Mouse (Mus musculus): ENCODE data around the gene Aicda. TPM values are rescaled to one million over a fixed set of nuclear protein-coding genes. Genes with fewer than 3 reads are reported as not detected.
"Not testable (repeated sequence)": the region's sequence is repeated elsewhere in the genome, so short reads cannot be mapped to it uniquely, and the experiment has no call there.

Aicda gene
- 0.05 TPM in 1 of 2 replicates, not detected in the other for polyA plus RNA-seq (2016; fragmentation: Nextera tagmentation; extraction: Ambion mirVana)

DNA sequence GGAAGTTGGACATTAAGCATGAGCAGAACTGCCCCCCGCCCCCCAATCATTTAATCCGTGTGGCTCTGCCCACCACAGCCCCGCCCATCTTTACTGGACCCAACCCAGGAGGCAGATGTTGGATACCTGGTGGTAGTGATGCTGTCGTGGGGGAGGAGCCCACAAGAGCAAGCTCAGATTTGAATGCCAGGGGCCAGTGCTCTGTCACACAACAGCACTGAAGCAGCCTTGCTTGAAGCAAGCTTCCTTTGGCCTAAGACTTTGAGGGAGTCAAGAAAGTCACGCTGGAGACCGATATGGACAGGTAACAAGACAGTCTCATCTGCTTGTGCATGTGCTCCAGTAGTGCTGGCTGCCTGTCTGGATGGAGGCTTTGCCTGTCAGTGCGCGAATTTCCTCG, at the start of gene Aicda:
TSS of gene Aicda (plus strand) at position 196 of the 400 bp plus-strand sequence.
- Histone ChIP-seq H3K4me3 (no peak within 1 kb of the TSS), H3K36me3 (no peaks in the 10 kb centered on the region), H3K27me3 (replicated peaks) (peaks cover 19% of the 10 kb centered on the region; the same call in 1 of the 2 replicates), H3K27ac (no peak within 1 kb of the TSS), H3K4me1 (no peaks in the 10 kb centered on the region), H3K9me3 (replicated peaks) (no peaks in the 10 kb centered on the region), H3K4me2 (no peak within 1 kb of the TSS), H3K9ac (no peak within 1 kb of the TSS)
- ATAC-seq: no peak
- WGBS (ENCODE audit: insufficient replicate concordance): 39% methylated on average over 9 of the region's 9 CpGs

DNA sequence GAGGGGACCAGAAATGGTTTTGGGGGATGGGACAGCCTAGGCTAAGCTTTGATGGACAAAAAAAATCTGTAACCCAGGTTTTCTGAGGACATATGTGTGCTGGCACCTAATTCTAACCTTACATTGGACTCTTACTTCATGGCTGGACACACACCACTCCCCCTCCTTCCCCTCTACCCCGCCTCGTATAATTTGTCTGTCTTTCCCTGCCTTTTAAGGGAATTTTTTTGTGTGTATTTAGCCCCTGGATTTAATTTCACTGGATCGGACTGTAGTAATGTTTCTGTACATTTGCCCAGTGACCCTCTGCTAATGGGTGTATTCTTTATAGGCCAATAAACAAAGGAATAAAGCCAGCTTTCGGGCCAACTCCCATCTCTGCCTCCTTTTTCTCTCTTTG, 48.6 kb upstream of the Aicda start:
- Histone ChIP-seq H3K4me3 (no peak overlapping the region), H3K36me3 (no peaks in the 10 kb centered on the region), H3K27ac (no peak overlapping the region), H3K9ac (no peak overlapping the region), H3K4me2 (no peak overlapping the region), H3K4me1 (no peaks in the 10 kb centered on the region), H3K27me3 (replicated peaks) (peaks cover 7% of the 10 kb centered on the region), H3K9me3 (replicated peaks) (no peaks in the 10 kb centered on the region)
- WGBS (ENCODE audit: insufficient replicate concordance): 72% methylated on average over 4 of the region's 4 CpGs
- ATAC-seq: no peak

GRCm38 (mm10) chr6:122505545-122505944, 48.1 kb upstream of the Aicda start, which contains the start of gene Mfap5:
TSS of gene Mfap5 (plus strand) at chr6:122505845.
- Histone ChIP-seq H3K36me3 (no peaks in the 10 kb centered on the region), H3K4me3 (no peak within 1 kb of the TSS), H3K4me2 (no peak within 1 kb of the TSS), H3K4me1 (no peaks in the 10 kb centered on the region), H3K27ac (no peak within 1 kb of the TSS), H3K9me3 (replicated peaks) (no peaks in the 10 kb centered on the region), H3K27me3 (replicated peaks) (peaks cover 7% of the 10 kb centered on the region), H3K9ac (no peak within 1 kb of the TSS)
- ATAC-seq: no peak
- WGBS (ENCODE audit: insufficient replicate concordance): 61% methylated on average over 3 of the region's 3 CpGs

DNA sequence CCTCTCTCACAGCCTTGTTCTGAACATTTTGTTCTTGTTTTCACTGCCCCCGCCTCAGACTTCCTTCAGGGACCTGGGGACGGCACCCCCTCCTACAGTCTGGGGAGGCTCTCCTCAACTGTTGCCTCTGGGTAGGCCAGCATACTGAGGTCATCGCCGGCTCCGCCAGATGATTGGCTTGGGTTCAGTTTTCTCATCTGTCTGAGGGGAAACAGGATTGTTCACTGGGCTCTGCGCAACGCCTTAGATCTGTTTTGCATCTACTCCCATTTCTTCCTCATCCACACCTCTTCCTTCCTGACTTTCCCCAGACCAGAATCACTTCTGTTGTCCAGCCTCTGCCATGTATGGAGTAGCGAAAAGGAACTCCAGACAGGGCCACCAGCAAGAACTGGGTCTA, 45.1 kb upstream of the Aicda start:
- Histone ChIP-seq H3K27me3 (replicated peaks) (no peaks in the 10 kb centered on the region), H3K4me1 (no peaks in the 10 kb centered on the region), H3K36me3 (no peaks in the 10 kb centered on the region), H3K9ac (no peak overlapping the region), H3K27ac (no peak overlapping the region), H3K9me3 (replicated peaks) (no peaks in the 10 kb centered on the region), H3K4me3 (no peak overlapping the region), H3K4me2 (no peak overlapping the region)
- no peak for ATAC-seq
- 57% methylated on average over 8 of the region's 8 CpGs for WGBS (ENCODE audit: insufficient replicate concordance)

DNA sequence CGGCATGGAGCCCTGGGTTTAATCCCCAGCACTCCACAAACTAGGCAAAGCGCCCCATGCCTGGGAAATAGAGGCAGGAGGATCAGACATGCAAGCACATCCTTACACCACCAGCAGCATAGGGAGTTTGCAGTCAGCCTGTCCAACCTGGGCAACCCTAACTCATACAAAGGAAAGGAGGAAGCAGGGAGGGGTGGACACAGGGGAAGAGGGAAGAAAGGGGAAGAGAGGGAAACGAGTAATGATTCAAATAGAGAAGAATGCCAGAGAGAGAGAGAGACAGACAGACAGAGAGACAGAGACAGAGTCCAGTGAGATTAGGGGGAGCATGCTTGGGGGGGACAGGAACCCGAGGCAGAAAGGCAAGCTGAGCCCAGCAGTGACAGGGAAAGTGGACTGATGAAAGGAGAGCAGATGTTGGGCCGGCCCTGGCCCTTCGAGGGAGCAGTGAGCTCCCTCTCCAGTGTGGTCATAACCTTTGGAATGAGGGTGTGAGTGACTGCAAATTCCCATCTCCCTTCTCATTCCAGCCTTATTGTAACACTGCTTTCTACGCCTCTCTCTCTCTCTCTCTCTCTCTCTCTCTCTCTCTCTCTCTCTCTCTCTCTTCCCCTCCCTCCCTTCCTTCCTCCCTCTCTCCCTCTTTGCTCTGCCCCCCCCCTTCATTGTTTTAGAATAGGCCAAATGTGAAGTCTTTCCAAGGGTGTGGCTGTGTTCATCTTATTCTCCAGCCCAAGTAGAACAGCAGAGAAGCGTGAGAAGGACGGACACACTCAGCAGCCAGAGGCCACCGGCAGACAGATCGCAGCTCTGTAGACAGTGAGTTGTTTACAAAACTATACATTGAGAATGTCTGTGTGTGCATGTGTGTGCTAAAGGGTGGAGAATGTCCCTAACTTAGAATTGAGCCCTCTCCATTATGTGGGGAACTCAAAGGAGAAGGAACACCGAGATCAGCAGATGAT, 40.4 kb upstream of the Aicda start:
- no peak for ATAC-seq
- Histone ChIP-seq H3K27me3 (replicated peaks) (no peaks in the 10 kb centered on the region), H3K9me3 (replicated peaks) (no peaks in the 10 kb centered on the region), H3K4me1 (no peaks in the 10 kb centered on the region), H3K9ac (no peak overlapping the region), H3K36me3 (no peaks in the 10 kb centered on the region), H3K4me3 (no peak overlapping the region), H3K4me2 (no peak overlapping the region), H3K27ac (no peak overlapping the region)
- WGBS (ENCODE audit: insufficient replicate concordance): 53% methylated on average over 11 of the region's 12 CpGs

DNA sequence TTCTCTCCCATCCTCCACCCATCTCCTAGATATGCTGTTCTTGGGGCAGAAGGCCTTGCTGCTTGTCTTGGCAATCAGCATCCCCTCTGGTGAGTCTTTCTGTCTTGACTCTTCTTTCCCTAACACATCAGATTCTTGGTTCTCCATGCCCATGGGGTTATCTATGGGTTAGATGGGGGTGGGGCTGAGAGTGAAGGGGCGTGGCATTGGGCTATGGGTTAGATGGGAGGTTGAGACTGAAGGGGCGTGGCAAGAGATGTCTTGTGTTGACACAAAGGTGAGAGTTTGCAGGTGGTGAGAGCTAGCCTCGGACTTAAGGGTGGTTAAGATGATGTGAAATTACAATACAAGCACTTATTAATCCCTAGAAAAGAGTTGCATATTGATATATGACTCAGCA, 39.3 kb upstream of the Aicda start:
- Histone ChIP-seq H3K4me2 (no peak overlapping the region), H3K9ac (no peak overlapping the region), H3K36me3 (no peaks in the 10 kb centered on the region), H3K27me3 (replicated peaks) (no peaks in the 10 kb centered on the region), H3K4me1 (no peaks in the 10 kb centered on the region), H3K27ac (no peak overlapping the region), H3K4me3 (no peak overlapping the region), H3K9me3 (replicated peaks) (no peaks in the 10 kb centered on the region)
- 44% methylated on average over 3 of the region's 3 CpGs for WGBS (ENCODE audit: insufficient replicate concordance)
- no peak for ATAC-seq

GRCm38 (mm10) chr6:122515762-122516161, 37.8 kb upstream of the Aicda start:
- not testable (repeated sequence) for H3K4me1 ChIP-seq; H3K4me3 ChIP-seq; H3K9ac ChIP-seq; H3K9me3 ChIP-seq (replicated peaks); H3K27ac ChIP-seq; ATAC-seq; H3K4me2 ChIP-seq; H3K36me3 ChIP-seq; H3K27me3 ChIP-seq (replicated peaks)
- WGBS (ENCODE audit: insufficient replicate concordance): 68% methylated on average over 2 of the region's 2 CpGs

DNA sequence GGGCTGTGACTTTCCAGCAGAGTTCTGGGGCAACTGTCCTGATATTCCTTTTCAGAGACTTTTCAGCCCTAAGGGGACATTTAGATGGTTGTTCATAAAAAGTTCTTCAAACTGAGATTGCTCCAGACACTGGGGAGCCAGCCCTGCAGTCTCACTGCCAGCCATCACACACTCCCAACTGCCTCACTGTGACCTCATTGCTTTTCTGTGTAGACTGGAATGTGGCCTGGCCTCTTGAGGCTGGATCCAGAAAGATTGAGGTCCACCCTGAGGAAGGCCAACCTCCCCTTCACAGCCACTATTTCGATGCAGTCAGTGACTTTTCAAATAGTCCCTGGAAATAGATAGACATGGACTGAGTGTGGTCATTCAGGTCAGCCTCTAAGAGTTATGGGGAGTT, 35.9 kb upstream of the Aicda start:
- Histone ChIP-seq H3K4me1 (no peaks in the 10 kb centered on the region), H3K4me2 (no peak overlapping the region), H3K4me3 (no peak overlapping the region), H3K27me3 (replicated peaks) (no peaks in the 10 kb centered on the region), H3K9ac (no peak overlapping the region), H3K36me3 (no peaks in the 10 kb centered on the region), H3K27ac (no peak overlapping the region), H3K9me3 (replicated peaks) (no peaks in the 10 kb centered on the region)
- no peak for ATAC-seq
- 59% methylated on average over 1 of the region's 1 CpGs for whole genome bisulfite sequencing (ENCODE audit: insufficient replicate concordance)

DNA sequence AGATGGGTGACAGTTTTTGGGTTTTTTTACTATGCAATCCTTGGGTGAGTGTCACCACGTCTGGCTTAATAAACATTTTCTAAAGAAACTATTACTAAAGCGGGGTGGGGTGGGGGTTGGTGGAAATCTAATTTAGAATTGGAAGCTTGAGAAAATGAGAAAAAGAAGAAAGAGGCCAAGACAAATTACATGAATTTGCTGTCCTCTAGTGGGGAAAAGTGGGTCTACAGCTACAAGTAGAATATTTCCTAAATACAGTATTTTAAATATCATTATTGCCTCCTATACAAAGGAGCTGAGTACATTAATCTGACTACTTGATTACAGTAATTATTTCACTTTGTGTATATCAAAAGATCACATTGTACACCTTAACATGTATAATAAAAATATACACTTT, 34.2 kb upstream of the Aicda start:
- ATAC-seq: no peak
- H3K4me3 ChIP-seq: no peak overlapping the region
- WGBS (ENCODE audit: insufficient replicate concordance): 33% methylated on average over 2 of the region's 2 CpGs
- H3K4me2 ChIP-seq: no peak overlapping the region
- H3K36me3 ChIP-seq: no peaks in the 10 kb centered on the region
- H3K9ac ChIP-seq: no peak overlapping the region
- H3K9me3 ChIP-seq (replicated peaks): no peaks in the 10 kb centered on the region
- no peak overlapping the region for H3K27ac ChIP-seq
- no peaks in the 10 kb centered on the region for H3K4me1 ChIP-seq
- no peaks in the 10 kb centered on the region for H3K27me3 ChIP-seq (replicated peaks)

DNA sequence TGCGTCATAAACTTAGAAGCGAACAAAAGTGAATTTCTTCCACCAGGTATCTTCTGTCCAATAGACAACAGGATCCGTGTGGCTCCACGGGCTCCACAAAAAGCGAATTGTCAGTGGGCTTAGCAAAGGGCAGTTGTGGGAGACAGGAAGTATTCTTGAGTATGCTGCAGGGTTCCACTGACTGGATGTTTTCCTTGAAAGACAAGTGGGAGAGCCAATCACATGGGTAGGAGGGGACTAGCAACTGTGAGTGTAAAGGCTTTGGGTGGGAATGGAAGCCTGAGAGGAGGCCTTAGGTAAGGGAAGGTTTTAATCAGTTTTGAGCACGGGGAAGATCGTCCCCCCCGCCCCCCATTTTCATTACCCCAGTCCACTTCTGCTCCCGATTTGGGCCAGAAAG, 31.0 kb upstream of the Aicda start:
- peaks cover 5% of the 10 kb centered on the region; the same call in 1 of the 2 replicates for H3K27me3 ChIP-seq (replicated peaks)
- no peak for ATAC-seq
- no peak overlapping the region for H3K27ac ChIP-seq
- H3K9me3 ChIP-seq (replicated peaks): no peaks in the 10 kb centered on the region
- no peak overlapping the region for H3K9ac ChIP-seq
- no peak overlapping the region for H3K4me3 ChIP-seq
- no peaks in the 10 kb centered on the region for H3K4me1 ChIP-seq
- no peak overlapping the region for H3K4me2 ChIP-seq
- H3K36me3 ChIP-seq: no peaks in the 10 kb centered on the region
- 58% methylated on average over 9 of the region's 9 CpGs for WGBS (ENCODE audit: insufficient replicate concordance)

- WGBS (ENCODE audit: insufficient replicate concordance): 70% methylated on average over 8 of the region's 8 CpGs
- Histone ChIP-seq H3K36me3 (no peaks in the 10 kb centered on the region), H3K4me3 (no peak overlapping the region), H3K9ac (no peak overlapping the region), H3K4me2 (no peak overlapping the region), H3K27me3 (replicated peaks) (peaks cover 8% of the 10 kb centered on the region; the same call in 1 of the 2 replicates), H3K9me3 (replicated peaks) (no peaks in the 10 kb centered on the region), H3K27ac (no peak overlapping the region), H3K4me1 (no peaks in the 10 kb centered on the region)
- no peak for ATAC-seq
These were observed 30.3 kb upstream of the Aicda start for GRCm38 (mm10) chr6:122523289-122523688.

- WGBS (ENCODE audit: insufficient replicate concordance): 18% methylated on average over 12 of the region's 12 CpGs
- H3K9ac ChIP-seq: no peak overlapping the region
- no peak overlapping the region for H3K4me3 ChIP-seq
- no peaks in the 10 kb centered on the region for H3K4me1 ChIP-seq
- H3K9me3 ChIP-seq (replicated peaks): no peaks in the 10 kb centered on the region
- H3K27ac ChIP-seq: no peak overlapping the region
- no peaks in the 10 kb centered on the region for H3K36me3 ChIP-seq
- H3K27me3 ChIP-seq (replicated peaks): peaks cover 8% of the 10 kb centered on the region; the same call in 1 of the 2 replicates
- no peak for ATAC-seq
- no peak overlapping the region for H3K4me2 ChIP-seq
These were observed 26.0 kb upstream of the Aicda start for GRCm38 (mm10) chr6:122527596-122527995.
